Mouse (Mus musculus) hindlimb bud, embryonic 11.5 days (tissue): ENCODE results near the gene Calhm3.

Experiments
- DNase-seq: peaks from one replicate; pipeline ENCODE4 v3.0.0-alpha.2; 2012; ENCODE audit warnings: low read depth, low spot score; ENCODE audit errors: extremely low spot score

The Calhm3 gene

GRCm38 (mm10) chr19:47157664-47158063 lies at the start of gene Calhm3:
TSS of gene Calhm3 (minus strand) at chr19:47157764.
- DNase-seq, result no peak

- DNase-seq, result no peak
Measured at GRCm38 (mm10) chr19:47206126-47206525, 48.6 kb upstream of the Calhm3 start.

- DNase-seq, result no peak
Measured at GRCm38 (mm10) chr19:47204653-47205052, 47.1 kb upstream of the Calhm3 start.

- DNase-seq, result no peak
Measured at GRCm38 (mm10) chr19:47203042-47203441, 45.5 kb upstream of the Calhm3 start.

GRCm38 (mm10) chr19:47202429-47202828 lies 44.9 kb upstream of the Calhm3 start:
- DNase-seq, result no peak

GRCm38 (mm10) chr19:47201972-47202371 lies 44.4 kb upstream of the Calhm3 start:
- DNase-seq, result no peak

- DNase-seq, result no peak
Measured at GRCm38 (mm10) chr19:47198671-47199350, 41.2 kb upstream of the Calhm3 start.

- no peak for DNase-seq
Measured at GRCm38 (mm10) chr19:47192158-47192557, 34.6 kb upstream of the Calhm3 start.

GRCm38 (mm10) chr19:47188515-47189128 lies 31.1 kb upstream of the Calhm3 start:
- no peak for DNase-seq

GRCm38 (mm10) chr19:47186514-47187275 lies 29.1 kb upstream of the Calhm3 start:
- no peak for DNase-seq

- DNase-seq, result no peak
Measured at GRCm38 (mm10) chr19:47184736-47185135, 27.2 kb upstream of the Calhm3 start.

GRCm38 (mm10) chr19:47184221-47184620 lies 26.7 kb upstream of the Calhm3 start:
- DNase-seq, result no peak

GRCm38 (mm10) chr19:47180011-47180410 lies 22.4 kb upstream of the Calhm3 start:
- DNase-seq, result no peak

GRCm38 (mm10) chr19:47179272-47179809 lies 21.8 kb upstream of the Calhm3 start:
- no peak for DNase-seq

- DNase-seq, result no peak
Measured at GRCm38 (mm10) chr19:47178431-47179271, 21.1 kb upstream of the Calhm3 start, which contains the start of gene Neurl1a. TSS of gene Neurl1a (plus strand) at chr19:47178820.

GRCm38 (mm10) chr19:47178001-47178400 lies 20.4 kb upstream of the Calhm3 start:
- DNase-seq, result no peak

GRCm38 (mm10) chr19:47176916-47177505 lies 19.4 kb upstream of the Calhm3 start:
- no peak for DNase-seq

GRCm38 (mm10) chr19:47175472-47175871 lies 17.9 kb upstream of the Calhm3 start:
- DNase-seq, result no peak

- DNase-seq, result no peak
Measured at GRCm38 (mm10) chr19:47174515-47174914, 17.0 kb upstream of the Calhm3 start.

GRCm38 (mm10) chr19:47168793-47169412 lies 11.3 kb upstream of the Calhm3 start:
- DNase-seq, result peak; percentile 66
